Mouse (Mus musculus) common myeloid progenitor, adult 5-6 weeks (primary cell): ENCODE results near the gene Gmds. TPM values are rescaled to one million over a fixed set of nuclear protein-coding genes. Genes with fewer than 3 reads are reported as not detected.
A peak's percentile ranks its signal among the peaks of the same experiment; 100 is the strongest.

Experiments
- ATAC-seq: replicated peaks from 2 replicates; pipeline ENCODE4 v1.8.0; 2016; ENCODE audit warnings: low read depth, mild to moderate bottlenecking, moderate TSS enrichment, inconsistent platforms; ENCODE audit not compliant: poor library complexity, severe bottlenecking
- total RNA-seq: library from RNA; stranded (forward); fragments of 200-1000, 187-1606 nt; gene quantifications from 2 replicates; pipeline ENCODE4 v1.2.3, GENCODE M21; 2017

Gmds gene
- total RNA-seq, 1 experiment from 2014 or later: 26.3 TPM

GRCm38 (mm10) chr13:31966931-31967532 lies 371.5 kb downstream of the Gmds start:
- no peak for ATAC-seq

GRCm38 (mm10) chr13:31960514-31960913 lies 378.0 kb downstream of the Gmds start:
- ATAC-seq: no peak

- ATAC-seq: no peak
Measured at GRCm38 (mm10) chr13:31958346-31959335, 379.9 kb downstream of the Gmds start.

GRCm38 (mm10) chr13:31956584-31956983 lies 382.0 kb downstream of the Gmds start:
- peak; percentile 91 for ATAC-seq

GRCm38 (mm10) chr13:31956112-31956511 lies 382.4 kb downstream of the Gmds start:
- no peak for ATAC-seq

GRCm38 (mm10) chr13:31955171-31955570 lies 383.4 kb downstream of the Gmds start:
- no peak for ATAC-seq

GRCm38 (mm10) chr13:31944676-31945210 lies 393.8 kb downstream of the Gmds start:
- ATAC-seq: no peak

- ATAC-seq: no peak
Measured at GRCm38 (mm10) chr13:31943482-31944275, 394.9 kb downstream of the Gmds start.

- no peak for ATAC-seq
Measured at GRCm38 (mm10) chr13:31929299-31929698, 409.2 kb downstream of the Gmds start.

- ATAC-seq: no peak
Measured at GRCm38 (mm10) chr13:31926599-31926998, 411.9 kb downstream of the Gmds start.

GRCm38 (mm10) chr13:31924506-31924905 lies 414.0 kb downstream of the Gmds start:
- peak; percentile 45; the same call in 1 of the 2 replicates for ATAC-seq

GRCm38 (mm10) chr13:31919716-31920115 lies 418.8 kb downstream of the Gmds start:
- no peak for ATAC-seq

- ATAC-seq: no peak
Measured at GRCm38 (mm10) chr13:31917387-31917786, 421.2 kb downstream of the Gmds start.

- no peak for ATAC-seq
Measured at GRCm38 (mm10) chr13:31915748-31916147, 422.8 kb downstream of the Gmds start.

GRCm38 (mm10) chr13:31914901-31915587 lies 423.5 kb downstream of the Gmds start:
- ATAC-seq: no peak

GRCm38 (mm10) chr13:31911956-31912355 lies 426.6 kb downstream of the Gmds start:
- no peak for ATAC-seq

- no peak for ATAC-seq
Measured at GRCm38 (mm10) chr13:31911362-31911761, 427.2 kb downstream of the Gmds start.

GRCm38 (mm10) chr13:31909031-31909430 lies 429.5 kb downstream of the Gmds start:
- no peak for ATAC-seq

- ATAC-seq: no peak
Measured at GRCm38 (mm10) chr13:31906514-31906913, 432.0 kb downstream of the Gmds start.

- no peak for ATAC-seq
Measured at GRCm38 (mm10) chr13:31900191-31900590, 438.3 kb downstream of the Gmds start.
